Mouse (Mus musculus) gastrocnemius, adult 18-20 months (tissue): ENCODE results near the gene Ovol3. TPM values are rescaled to one million over a fixed set of nuclear protein-coding genes. Genes with fewer than 3 reads are reported as not detected.

Experiments
- DNase-seq: peaks from one replicate; pipeline ENCODE4 v3.0.0; 2021; ENCODE audit warnings: low spot score
- total RNA-seq, 2 experiments: library from RNA; stranded (reverse); gene quantifications; 2 replicates each; pipeline ENCODE4 v1.2.3; 2021

Ovol3 gene
- total RNA-seq, 2 experiments from 2014 or later, result not detected

GRCm38 (mm10) chr7:30194101-30194831 is 41.3 kb downstream of the Ovol3 start:
- peak; percentile 47 for DNase-seq

- DNase-seq, result peak; percentile 77
These were observed 41.9 kb downstream of the Ovol3 start for GRCm38 (mm10) chr7:30193581-30194100.

- no peak for DNase-seq
These were observed 42.5 kb downstream of the Ovol3 start for GRCm38 (mm10) chr7:30193013-30193412.

- no peak for DNase-seq
These were observed 43.4 kb downstream of the Ovol3 start for GRCm38 (mm10) chr7:30192088-30192487.

- no peak for DNase-seq
These were observed 46.4 kb downstream of the Ovol3 start for GRCm38 (mm10) chr7:30189116-30189491.

- no peak for DNase-seq
These were observed 47.0 kb downstream of the Ovol3 start for GRCm38 (mm10) chr7:30188344-30189115.

GRCm38 (mm10) chr7:30184641-30185348 is 50.7 kb downstream of the Ovol3 start:
- no peak for DNase-seq

GRCm38 (mm10) chr7:30183879-30184289 is 51.6 kb downstream of the Ovol3 start, which contains the start of gene Cox7a1:
Gene Cox7a1 (plus strand): TSS chr7:30184144.
- DNase-seq, result peak; percentile 98

Other genes starting within 250 kb of the Ovol3 start
- gene Zfp14, start 184.3 kb downstream of the Ovol3 start, total RNA-seq, result 1 to 10 TPM; 2.1 to 2.3 TPM
- 1 to 10 TPM; 1.6 to 2.7 TPM for gene Zfp82, start 162.8 kb downstream of the Ovol3 start, total RNA-seq
- gene Gm26920, start 145.3 kb downstream of the Ovol3 start, total RNA-seq, result not detected
- 1 to 10 TPM; 2.2 to 3.4 TPM for gene Zfp566, start 145.2 kb downstream of the Ovol3 start, total RNA-seq
- gene Zfp260, start 140.9 kb downstream of the Ovol3 start, total RNA-seq, result 10 to 100 TPM; 33.3 to 37.9 TPM
- gene Zfp382, start 113.8 kb downstream of the Ovol3 start, total RNA-seq, result 1 to 10 TPM; 1.3 TPM
- 10 to 100 TPM; 24.7 to 28.7 TPM for gene Zfp146, start 66.0 kb downstream of the Ovol3 start, total RNA-seq
- 100 to 1,000 TPM; 938 to 989 TPM for gene Cox7a1, start 51.6 kb downstream of the Ovol3 start, total RNA-seq
- 100 to 1,000 TPM; 198 to 205 TPM for gene Capns1, start 36.9 kb downstream of the Ovol3 start, total RNA-seq
- 10 to 100 TPM; 57.1 to 57.7 TPM for gene Polr2i, start 3.8 kb downstream of the Ovol3 start, total RNA-seq
- gene Tbcb, start 3.5 kb downstream of the Ovol3 start, total RNA-seq, result 10 to 100 TPM; 29.6 to 31.9 TPM
- not detected for gene Thap8, start 44.4 kb upstream of the Ovol3 start, total RNA-seq
- 1 to 10 TPM; 2.0 to 2.2 TPM for gene Wdr62, start 44.7 kb upstream of the Ovol3 start, total RNA-seq
- gene Clip3, start 56.0 kb upstream of the Ovol3 start, total RNA-seq, result 1 to 10 TPM; 3.2 to 4.3 TPM
- 10 to 100 TPM; 20.6 to 24.6 TPM for gene Alkbh6, start 73.0 kb upstream of the Ovol3 start, total RNA-seq
- gene Syne4, start 79.1 kb upstream of the Ovol3 start, total RNA-seq, result 1 to 10 TPM; 2.0 to 2.1 TPM
- under 1 TPM; 0.59 TPM for gene E130208F15Rik, start 86.0 kb upstream of the Ovol3 start, total RNA-seq
- 1 to 10 TPM; 6.5 to 7.6 TPM for gene Sdhaf1, start 88.2 kb upstream of the Ovol3 start, total RNA-seq
- gene Lrfn3, start 127.0 kb upstream of the Ovol3 start, total RNA-seq, result 1 to 10 TPM; 4.7 to 5.3 TPM
- gene Tyrobp, start 178.0 kb upstream of the Ovol3 start, total RNA-seq, result 1 to 10 TPM; 3.3 to 6.3 TPM
- gene Hcst, start 184.1 kb upstream of the Ovol3 start, total RNA-seq, result not detected
- under 1 TPM in 1 of 2 experiments, not detected in 1; 0.11 TPM for gene Nfkbid, start 186.0 kb upstream of the Ovol3 start, total RNA-seq
- gene Aplp1, start 209.8 kb upstream of the Ovol3 start, total RNA-seq, result 1 to 10 TPM in 1 of 2 experiments, under 1 TPM in 1; 0.82 to 1.4 TPM
- not detected for gene Kirrel2, start 222.0 kb upstream of the Ovol3 start, total RNA-seq
- not detected for gene Nphs1, start 222.6 kb upstream of the Ovol3 start, total RNA-seq